Mouse (Mus musculus): ENCODE measurements around the gene Trpm6. TPM values are rescaled to one million over a fixed set of nuclear protein-coding genes. Genes with fewer than 3 reads are reported as not detected.

The Trpm6 gene
- polyA plus RNA-seq (2012; rRNA removed) = 0.18 and 0.19 TPM in 2 replicates

DNA sequence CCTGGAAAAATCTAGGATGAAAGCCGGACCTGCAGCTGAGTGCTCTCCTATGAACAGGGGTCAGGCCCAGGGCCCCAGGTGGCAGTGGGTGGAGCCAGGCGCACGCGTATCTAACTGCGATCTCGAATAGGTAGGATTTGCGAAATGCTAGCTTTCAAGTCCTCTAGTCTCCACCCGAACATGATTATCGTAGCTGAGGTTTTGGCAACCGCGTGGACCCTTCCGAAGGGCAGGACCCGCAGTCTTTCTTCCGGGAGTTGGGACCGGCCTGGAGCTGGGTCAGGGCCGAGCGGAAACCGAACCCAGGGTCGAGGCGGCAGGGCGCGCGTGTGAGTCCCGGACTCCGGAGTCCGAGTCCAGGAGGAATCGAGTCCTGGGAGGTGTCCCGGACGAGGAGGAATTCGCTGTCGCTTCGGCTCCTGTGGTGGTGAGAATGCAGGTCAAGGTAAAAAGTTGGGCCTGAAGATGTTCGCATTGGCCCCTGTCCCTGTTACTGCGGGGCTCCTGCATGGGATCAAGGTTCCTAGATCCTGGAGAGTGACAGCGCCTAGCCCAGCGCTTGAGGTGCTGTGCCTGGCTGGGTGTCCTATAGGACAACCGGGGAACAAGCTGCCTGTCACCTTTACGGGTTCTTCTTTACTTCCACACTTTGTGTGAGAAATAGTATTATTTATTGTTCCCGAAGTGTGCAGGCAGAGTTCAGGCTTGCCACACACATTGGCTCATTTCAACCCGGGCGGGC is at the start of gene Trpm6:
Trpm6 (plus strand) TSS at position 386 of the 742 bp plus-strand sequence.
- DNase-seq (ENCODE audit: low spot score) = peak; percentile 19

DNA sequence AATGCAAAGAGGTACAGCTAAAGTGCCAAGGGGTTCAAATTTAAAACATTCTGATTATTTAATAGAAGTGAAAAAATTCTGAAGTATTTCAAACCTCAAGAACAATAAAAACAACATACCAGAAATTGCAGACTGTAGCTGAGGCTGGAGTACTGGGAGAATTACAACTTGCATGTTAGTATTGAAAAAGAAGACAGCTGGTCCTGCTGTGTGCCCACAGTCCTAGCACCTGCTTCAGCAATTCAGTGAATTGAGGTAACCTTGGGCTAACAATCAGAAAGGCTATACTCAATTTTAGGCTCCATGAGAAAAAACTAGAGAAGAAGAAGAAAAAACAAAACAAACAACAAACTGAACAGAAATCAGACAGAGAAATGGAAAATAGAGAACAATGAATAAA is 41.7 kb upstream of the Trpm6 start:
- no peak for DNase-seq (ENCODE audit: low spot score)

DNA sequence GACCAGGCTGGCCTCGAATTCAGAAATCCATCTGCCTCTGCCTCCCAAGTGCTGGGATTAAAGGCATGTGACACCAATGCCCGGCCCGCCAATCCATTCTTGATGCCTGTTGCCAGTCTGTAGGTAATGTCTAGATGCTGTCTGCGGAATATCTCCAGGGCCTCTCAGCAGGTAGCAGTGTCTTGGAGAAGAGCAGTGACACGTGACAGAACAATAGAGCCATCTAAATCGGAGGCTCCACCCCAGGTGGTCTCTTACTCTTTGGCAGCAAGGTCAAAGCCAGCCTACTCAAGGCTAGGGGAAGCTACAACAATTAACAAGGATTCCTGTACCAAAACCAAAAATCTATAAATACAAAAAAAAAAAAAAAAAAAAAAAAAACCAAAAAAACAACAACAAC is 38.9 kb upstream of the Trpm6 start:
- DNase-seq (ENCODE audit: low spot score) = no peak

DNA sequence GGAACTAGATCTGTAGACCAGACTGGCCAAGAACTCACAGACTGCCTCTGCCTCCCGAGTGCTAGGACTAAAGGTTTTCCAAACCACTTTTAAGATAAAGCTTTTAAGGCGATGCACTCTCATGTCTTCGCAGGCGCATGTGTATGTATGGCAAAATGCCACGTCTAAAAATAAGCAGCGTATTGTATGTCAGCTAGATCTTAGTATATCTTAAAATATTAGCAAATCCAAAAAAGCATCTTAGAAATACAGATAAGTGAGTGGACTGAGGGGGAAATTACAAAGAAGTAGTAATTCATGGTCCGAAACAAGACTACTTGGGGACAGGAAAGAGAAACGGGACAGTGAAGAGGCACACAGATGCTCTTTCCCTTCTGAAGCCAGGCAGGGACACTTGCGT is 38.2 kb upstream of the Trpm6 start:
- no peak for DNase-seq (ENCODE audit: low spot score)

DNA sequence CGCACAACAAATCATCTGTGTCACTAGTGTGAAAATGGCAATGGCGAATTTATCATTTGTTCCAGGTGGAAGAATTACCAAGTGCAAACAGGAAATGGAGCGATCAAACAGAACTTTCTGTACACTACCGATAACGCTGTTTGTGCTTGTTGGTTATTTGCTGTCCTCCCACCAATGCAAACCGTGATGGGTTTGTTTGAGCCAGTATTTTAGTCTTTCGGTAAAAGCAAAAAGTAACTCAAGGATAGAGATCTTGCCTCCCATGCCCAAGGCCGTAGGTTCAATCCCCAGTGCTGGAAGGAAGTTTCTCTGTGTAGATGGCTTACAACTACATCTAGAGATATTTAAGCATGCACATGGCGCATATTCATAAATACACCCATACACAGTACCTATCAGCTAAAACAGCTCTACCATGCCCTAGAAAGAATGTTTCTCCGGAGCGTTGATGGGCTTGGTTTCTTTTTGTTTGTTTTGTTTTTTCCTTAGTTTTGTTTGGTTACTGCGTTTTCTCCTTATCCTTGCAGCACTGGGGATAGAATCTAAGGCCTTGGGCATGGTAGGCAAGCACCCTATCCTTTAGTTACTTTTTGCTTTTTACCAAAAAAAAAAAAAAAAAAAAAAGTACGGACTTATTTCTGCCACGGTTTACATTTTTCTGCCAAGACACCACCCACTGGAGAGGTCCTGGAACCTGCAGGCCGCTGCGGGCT is 37.5 kb upstream of the Trpm6 start:
- no peak for DNase-seq (ENCODE audit: low spot score)

DNA sequence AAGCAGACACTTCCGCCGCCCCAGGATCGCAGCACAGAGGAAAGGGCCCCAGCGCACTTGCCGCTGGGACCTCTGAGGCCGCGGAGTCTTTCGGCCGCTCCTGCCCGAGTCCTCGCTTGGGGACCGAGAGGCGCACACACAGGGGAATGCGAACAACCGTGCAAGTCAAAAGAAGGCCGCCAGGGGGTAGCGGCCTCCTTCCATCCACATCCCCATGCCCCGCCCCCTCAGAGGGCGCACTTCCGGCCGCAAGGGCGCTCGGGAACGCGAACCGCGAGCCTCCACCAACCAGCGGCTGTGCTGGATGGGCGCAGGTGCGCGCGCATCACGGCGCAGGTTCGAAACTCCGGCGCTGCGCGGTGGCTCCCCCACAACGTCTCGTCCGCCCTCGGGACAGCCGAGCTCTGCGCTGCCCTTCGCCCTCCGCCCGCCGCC is 36.9 kb upstream of the Trpm6 start, which contains the start of gene D030056L22Rik:
D030056L22Rik (plus strand) TSS at position 328 of the 435 bp plus-strand sequence.
- peak; percentile 95 for DNase-seq (ENCODE audit: low spot score)

DNA sequence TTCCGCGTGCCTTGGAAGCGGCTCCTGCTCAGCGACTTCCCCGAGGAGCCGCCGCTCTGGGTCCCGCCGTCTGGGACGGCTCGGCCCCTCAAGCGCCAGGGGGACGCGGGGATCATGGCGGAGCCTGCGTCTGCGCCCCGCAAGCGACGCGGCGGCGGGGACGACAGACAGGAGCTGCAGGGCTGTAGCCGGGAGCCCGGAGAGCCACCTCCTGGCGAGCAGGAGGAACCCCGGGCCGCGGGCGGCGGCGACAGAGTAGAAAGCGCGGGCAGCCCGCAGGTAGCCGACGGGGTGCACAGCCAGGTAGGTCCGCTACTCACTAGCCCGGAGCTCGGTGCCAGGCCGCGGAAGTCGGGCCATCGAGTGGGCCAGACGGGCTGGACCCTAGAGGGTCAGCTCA is 36.4 kb upstream of the Trpm6 start:
- DNase-seq (ENCODE audit: low spot score) = peak; percentile 47

DNA sequence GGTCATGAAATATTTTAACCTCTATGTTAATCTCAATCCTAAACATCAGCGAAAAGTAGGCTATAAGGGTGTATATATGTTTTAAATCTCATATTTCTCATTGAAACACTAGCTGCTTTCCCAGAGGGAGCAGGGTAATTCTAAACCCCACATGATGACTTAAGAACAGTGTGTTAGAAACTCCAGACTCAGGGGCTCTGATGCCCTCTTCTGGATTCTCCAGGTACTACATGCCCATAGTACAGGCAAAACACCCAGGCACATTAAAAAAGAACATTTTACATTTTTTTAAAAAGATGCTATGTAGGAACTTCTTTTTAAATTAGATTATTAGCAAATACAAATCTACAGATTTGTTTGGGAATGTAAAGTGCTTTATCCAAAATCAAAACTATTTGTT is 33.4 kb upstream of the Trpm6 start:
- DNase-seq (ENCODE audit: low spot score) = no peak

DNA sequence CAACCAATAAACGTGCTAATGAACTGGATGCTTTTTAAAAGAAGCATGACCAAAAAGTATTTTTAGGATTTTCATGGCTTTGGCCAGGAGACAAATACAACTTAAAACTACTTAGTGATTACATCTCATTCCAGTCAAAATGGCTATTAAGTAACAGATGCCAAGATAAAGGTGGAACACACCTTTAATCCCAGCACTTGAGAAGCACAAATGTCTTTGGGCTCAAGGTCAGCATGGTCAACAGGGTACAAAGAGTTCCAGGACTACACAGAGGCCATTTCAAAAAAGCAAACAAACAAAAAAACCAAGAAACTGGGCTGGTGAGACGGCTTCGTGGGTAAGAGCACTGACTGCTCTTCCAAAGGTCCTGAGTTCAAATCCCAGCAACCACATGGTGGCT is 29.4 kb upstream of the Trpm6 start:
- DNase-seq (ENCODE audit: low spot score) = no peak

DNA sequence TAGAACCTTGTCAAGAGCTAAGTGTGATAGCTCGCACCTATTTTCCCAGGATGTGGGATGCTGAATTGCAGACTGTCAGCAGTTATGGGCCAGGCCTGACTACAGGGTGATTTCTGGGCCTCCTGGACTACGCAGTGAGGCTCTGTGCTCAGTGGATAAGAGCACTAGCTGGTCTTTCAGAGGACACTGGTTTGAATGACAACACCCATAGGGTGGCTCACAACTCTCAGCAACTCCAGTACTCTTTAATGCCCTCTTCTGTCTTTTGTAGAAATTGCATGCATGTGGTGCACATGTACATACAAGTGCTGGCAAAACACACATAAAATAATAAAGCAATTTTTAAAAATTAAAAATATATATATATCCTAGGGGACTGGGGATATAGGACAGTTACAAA is 24.6 kb upstream of the Trpm6 start:
- no peak for DNase-seq (ENCODE audit: low spot score)

DNA sequence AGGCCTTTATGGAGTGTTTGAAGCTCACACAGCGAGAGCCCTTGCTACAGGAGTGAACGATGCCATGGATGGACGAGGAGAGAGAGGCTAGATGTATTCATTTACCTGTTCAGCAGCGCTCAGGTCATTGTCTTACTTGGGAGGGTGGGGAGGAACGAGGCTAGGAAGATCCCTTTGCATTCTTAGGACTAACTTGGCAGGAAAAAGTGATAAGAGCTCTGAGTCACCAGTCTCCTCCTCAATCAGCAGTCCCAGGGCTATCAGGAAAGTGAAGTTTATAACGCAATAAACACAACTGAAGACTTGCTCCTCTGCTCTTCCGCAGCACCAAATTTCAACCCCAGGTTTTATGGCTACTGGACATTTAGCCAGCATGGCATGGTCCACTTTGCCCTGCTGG is 19.5 kb upstream of the Trpm6 start:
- DNase-seq (ENCODE audit: low spot score) = no peak

DNA sequence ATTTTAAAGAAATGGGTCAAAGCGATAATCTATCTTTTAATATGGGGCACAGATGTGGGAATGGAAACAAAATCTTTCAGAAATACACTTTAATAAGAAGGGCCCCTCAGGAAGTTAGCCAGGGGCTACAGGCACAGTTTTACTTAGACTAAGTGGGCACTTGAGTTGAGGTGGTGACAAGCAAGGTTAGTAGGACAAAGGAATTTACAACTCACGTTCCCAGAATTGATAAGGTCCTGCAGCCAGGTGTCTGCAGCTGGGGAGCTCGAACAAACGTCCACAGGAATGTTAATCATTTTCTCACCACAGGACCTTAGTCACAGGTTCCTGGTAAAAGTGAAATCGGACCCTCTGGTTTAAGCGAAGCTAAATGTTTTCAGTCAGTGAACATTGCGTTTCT is 18.7 kb upstream of the Trpm6 start:
- DNase-seq (ENCODE audit: low spot score) = no peak

DNA sequence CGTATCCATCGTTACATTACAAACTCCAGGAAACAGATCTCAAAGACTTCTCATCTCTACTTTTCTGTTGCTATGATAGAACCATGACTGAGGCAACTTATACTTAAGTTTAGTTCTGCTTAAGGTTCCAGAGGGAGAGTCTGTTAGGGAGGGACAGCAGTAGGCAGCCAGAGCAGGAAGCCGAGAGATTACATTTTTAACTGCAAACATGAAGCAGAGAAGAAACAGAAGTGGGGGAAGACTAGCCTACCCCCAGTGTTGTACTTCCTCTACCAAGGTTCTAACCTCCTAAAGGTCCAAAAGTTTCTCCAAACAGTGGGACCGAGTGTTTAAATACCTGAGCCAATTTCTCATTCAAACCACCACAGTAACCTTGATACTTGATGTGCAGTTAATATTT is 13.9 kb upstream of the Trpm6 start:
- DNase-seq (ENCODE audit: low spot score) = no peak

DNA sequence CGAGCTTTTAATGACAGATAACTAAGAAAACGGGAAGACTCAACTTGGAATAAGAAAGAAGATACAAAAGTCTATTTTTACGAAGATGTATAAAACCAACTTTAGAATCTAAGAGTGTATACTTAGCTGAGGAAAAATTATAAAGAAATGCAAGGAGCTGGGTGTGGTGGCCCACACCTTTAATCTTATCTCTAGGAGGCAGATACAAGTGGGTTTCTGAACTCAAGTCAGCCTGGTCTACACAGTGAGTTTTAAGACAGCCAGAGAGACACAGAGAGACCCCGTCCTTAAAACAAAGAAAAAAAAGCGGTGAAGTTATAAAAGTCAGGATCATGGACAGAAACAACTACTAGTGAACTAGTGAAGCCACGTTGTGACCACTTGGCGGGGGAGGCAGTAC is 10.6 kb upstream of the Trpm6 start:
- no peak for DNase-seq (ENCODE audit: low spot score)

DNA sequence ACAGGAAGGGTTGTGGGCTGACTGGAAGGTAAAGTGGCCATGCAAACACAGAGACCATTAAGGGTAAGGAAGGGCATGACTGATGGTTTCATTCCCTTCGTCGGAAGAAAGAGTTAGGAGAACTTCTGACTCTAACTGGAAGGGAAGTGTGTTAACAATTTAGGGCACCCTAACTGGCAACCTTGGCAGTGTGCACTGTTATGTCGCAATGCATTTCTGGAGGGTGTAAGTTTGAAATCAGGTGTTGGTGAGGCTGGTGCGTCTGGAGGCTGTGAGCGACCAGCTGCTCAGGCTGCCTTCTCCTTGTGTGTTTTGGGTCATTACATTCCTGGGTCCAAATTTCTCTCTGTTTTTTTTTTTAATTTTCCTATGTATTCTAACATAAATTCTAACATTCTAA is 5.8 kb upstream of the Trpm6 start:
- DNase-seq (ENCODE audit: low spot score) = no peak

DNA sequence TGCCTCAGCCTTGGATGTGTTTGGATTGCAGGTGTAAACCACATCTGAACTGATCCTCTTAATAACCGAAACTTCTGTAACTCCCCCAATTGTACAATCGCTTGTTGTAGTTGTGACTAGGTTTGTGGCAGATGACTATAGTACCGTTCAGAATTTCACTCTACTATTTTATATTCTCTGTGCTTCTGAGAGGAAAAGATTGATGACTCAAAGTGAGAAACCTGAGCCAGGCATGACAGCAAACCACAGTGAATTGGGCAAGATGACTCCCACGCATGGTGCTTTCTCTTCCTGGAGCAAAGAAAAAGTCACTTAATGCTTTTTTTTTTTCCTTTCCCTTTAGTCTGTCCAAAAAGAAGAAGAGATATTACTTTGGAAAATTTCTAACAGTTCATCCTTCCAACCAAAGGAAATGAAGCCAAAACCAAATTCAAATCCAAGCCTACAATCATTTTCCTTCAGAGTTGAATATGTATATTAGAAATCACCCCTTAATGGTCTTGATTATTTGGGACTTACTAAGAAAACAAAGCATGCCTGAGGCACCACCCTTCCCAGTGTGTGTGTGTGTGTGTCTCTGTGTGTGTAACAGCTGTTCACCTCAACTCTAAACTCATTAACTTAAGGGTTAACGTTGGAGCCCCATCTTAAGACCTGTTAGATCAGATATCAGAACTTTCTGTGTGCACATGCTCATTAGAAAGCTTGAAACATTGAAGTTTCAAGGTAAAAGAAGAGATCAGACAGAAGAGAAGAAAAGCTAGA is 3.0 kb upstream of the Trpm6 start:
- DNase-seq (ENCODE audit: low spot score) = no peak

DNA sequence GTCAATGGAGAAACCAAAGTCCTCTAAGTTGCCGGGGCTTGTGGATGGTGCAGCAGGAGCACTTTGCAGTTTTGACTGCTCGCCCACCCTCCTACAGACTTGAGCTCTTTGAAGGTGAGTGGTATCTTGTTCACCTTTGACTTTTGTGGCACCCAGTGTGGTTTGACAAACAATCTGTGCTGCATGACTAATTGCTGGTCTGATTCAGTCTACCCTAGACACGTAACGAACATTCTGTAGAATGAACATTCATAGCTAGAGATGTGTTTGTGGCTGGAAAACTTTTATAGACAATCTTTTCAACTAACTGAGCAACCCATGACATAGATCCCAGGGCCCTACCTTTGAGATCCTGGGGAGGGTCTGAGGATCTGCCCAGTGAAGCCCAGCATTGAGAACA is 2.4 kb upstream of the Trpm6 start:
- DNase-seq (ENCODE audit: low spot score) = no peak

DNA sequence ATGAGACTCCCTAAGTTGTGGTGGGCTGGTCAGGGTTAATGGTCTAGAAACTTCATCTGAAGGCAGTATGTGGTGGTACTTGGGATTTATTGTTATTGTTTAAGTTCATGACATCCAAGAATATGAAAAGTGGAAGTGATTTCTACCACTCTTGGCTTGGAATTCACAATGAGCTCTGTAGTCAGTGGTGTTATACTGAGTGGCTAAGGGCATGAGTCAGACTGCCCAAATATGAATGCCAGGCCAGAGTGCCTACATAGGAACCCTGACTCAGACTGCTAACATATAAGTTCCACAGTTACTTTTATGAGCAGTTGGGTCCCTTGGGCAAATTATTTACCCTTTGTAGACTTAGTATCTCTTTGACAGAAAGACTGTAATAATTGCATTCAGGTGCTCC is 7.4 kb downstream of the Trpm6 start:
- DNase-seq (ENCODE audit: low spot score) = no peak

DNA sequence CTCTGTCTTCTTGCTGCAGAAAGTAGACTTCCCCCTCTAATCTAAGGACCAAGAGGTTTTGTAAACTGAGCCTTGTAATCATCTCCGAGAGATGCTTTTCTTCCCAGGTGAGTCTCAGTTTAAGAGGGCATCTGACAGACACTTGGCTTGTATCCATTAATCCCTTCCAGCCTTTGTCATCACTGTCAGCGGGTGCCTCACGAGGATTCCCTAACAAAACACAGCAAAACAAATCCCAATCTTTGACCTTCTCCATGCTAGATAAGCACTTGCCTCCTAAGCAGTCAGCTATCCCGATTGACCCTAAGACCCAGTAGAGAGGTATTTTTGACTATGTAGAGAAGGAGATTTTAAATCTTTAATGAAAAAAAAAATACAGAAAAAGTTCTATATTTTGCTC is 7.9 kb downstream of the Trpm6 start:
- DNase-seq (ENCODE audit: low spot score) = no peak

DNA sequence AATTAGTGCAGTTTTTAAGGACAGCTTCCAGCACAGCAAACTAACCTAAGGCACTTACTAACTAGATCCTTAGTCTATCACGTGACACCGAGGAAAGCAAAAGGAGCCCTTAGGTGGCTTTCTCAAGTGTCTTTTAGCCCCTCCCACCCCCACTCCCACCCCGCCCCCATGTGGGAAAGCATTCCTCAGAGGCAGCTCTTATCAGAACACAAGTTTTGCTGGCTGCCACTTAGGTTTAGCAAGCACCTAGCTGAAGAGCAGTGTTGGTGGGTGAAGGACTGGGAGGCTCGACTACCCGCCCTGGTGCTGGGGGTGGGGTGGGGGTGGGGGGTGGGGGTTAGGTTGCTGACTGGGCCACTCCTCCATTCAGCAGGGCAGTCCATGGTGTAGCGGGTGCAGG is 8.5 kb downstream of the Trpm6 start:
- no peak for DNase-seq (ENCODE audit: low spot score)

DNA sequence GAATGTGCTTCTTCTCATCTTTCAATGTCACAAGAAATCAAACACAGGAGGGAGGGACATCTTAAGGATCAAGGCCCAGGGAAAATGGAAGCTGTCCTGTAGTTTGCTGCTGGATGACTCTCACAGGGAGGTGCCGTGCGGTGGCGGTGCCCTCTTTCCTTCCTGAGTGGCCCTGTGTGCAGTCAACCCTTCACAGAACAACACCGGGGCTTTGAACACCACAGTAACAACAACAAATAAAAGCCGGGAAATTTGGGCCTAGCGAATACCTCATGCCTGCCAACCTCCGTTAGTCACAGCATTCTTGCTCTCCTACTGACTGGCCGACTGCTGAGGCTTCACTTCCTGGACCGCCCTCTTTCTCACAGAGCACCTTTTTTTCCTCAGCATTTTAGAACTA is 9.1 kb downstream of the Trpm6 start:
- DNase-seq (ENCODE audit: low spot score) = no peak

DNA sequence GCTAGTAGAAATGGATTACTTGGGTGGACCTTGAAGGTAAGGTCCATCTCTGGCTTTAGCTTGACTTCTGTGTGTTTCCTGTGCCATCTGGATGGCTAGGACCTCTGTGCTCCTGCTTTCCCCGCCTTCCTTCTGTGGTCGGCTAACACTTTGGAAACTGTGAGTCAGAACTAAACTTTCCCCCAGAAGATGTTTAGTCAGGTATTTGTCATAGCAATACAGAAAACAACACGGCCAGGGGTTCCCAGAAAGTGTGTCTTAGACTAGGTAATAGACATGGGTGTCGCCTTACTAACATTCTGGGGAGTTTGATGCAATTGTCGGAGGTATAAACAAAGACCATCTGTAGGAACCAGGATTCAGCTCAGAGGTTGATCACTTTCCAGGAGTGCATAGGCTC is 16.6 kb downstream of the Trpm6 start:
- no peak for DNase-seq (ENCODE audit: low spot score)

DNA sequence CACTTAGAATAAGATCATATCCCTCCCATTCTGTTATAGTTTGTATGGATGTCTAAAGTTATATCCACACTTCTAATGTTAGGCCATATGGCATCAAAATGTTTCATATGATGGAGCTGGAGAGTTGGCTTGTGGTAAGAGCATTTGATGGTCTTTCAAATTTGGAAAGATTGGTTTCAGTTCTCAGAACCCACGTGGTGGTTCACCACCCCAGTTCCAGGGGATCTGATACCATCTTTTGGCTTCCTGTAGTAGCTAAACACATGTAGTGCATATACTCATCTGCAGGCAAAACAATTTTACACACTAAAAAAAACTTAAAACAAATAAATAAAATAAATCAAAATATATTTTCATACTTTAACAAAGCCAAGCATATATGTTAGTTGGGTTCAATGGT is 21.3 kb downstream of the Trpm6 start:
- no peak for DNase-seq (ENCODE audit: low spot score)
